Mouse (Mus musculus): ENCODE results near the gene Cyth2.

Gene Cyth2

GRCm38 (mm10) chr7:45813787-45814779 lies at the start of gene Cyth2:
TSS of gene Cyth2 (minus strand) at chr7:45814581.
- DNase-seq (ENCODE audit: low spot score in 2 of 2) = peak; percentile 100

- no peak for DNase-seq (ENCODE audit: low spot score in 2 of 2)
Measured at GRCm38 (mm10) chr7:45862804-45863203, 48.4 kb upstream of the Cyth2 start.

- DNase-seq (ENCODE audit: low spot score in 2 of 2) = no peak
Measured at GRCm38 (mm10) chr7:45859008-45859407, 44.6 kb upstream of the Cyth2 start.

GRCm38 (mm10) chr7:45856950-45857901 lies 42.8 kb upstream of the Cyth2 start:
- no peak for DNase-seq (ENCODE audit: low spot score in 2 of 2)

- DNase-seq (ENCODE audit: low spot score in 2 of 2) = no peak
Measured at GRCm38 (mm10) chr7:45853089-45853488, 38.7 kb upstream of the Cyth2 start.

- no peak for DNase-seq (ENCODE audit: low spot score in 2 of 2)
Measured at GRCm38 (mm10) chr7:45850661-45851060, 36.3 kb upstream of the Cyth2 start.

- DNase-seq (ENCODE audit: low spot score in 2 of 2) = no peak
Measured at GRCm38 (mm10) chr7:45848447-45849027, 34.2 kb upstream of the Cyth2 start.

- no peak for DNase-seq (ENCODE audit: low spot score in 2 of 2)
Measured at GRCm38 (mm10) chr7:45842950-45843744, 28.8 kb upstream of the Cyth2 start.

GRCm38 (mm10) chr7:45833924-45834323 lies 19.5 kb upstream of the Cyth2 start:
- no peak for DNase-seq (ENCODE audit: low spot score in 2 of 2)

- DNase-seq (ENCODE audit: low spot score in 2 of 2) = no peak
Measured at GRCm38 (mm10) chr7:45833148-45833790, 18.9 kb upstream of the Cyth2 start.

GRCm38 (mm10) chr7:45832428-45832827 lies 18.0 kb upstream of the Cyth2 start:
- DNase-seq (ENCODE audit: low spot score in 2 of 2) = no peak

- no peak for DNase-seq (ENCODE audit: low spot score in 2 of 2)
Measured at GRCm38 (mm10) chr7:45831128-45831525, 16.7 kb upstream of the Cyth2 start.

GRCm38 (mm10) chr7:45830427-45831127 lies 16.2 kb upstream of the Cyth2 start, which contains the start of gene Grwd1:
TSS of gene Grwd1 (minus strand) at chr7:45830944.
- DNase-seq (ENCODE audit: low spot score in 2 of 2) = peak; percentile 85 to 86

- no peak for DNase-seq (ENCODE audit: low spot score in 2 of 2)
Measured at GRCm38 (mm10) chr7:45826631-45827030, 12.2 kb upstream of the Cyth2 start.

- DNase-seq (ENCODE audit: low spot score in 2 of 2) = no peak
Measured at GRCm38 (mm10) chr7:45824598-45824997, 10.2 kb upstream of the Cyth2 start, which contains the start of gene Kcnj14. TSS of gene Kcnj14 (minus strand) at chr7:45824782.

- DNase-seq (ENCODE audit: low spot score in 2 of 2) = no peak
Measured at GRCm38 (mm10) chr7:45820913-45821312, 6.5 kb upstream of the Cyth2 start.

- DNase-seq (ENCODE audit: low spot score in 2 of 2) = no peak
Measured at GRCm38 (mm10) chr7:45819843-45820242, 5.5 kb upstream of the Cyth2 start.

GRCm38 (mm10) chr7:45815984-45816351 lies 1.6 kb upstream of the Cyth2 start:
- DNase-seq (ENCODE audit: low spot score in 2 of 2) = no peak

GRCm38 (mm10) chr7:45815323-45815983 lies 1.1 kb upstream of the Cyth2 start:
- DNase-seq (ENCODE audit: low spot score in 2 of 2) = no peak
